Mouse (Mus musculus): ENCODE measurements around the gene Mmp11.

Gene Mmp11

GRCm38 (mm10) chr10:75937851-75938643 lies 1.8 kb upstream of the Mmp11 start:
- no peak for DNase-seq

GRCm38 (mm10) chr10:75936909-75937667 lies 792 bp upstream of the Mmp11 start:
- DNase-seq, result no peak

DNA sequence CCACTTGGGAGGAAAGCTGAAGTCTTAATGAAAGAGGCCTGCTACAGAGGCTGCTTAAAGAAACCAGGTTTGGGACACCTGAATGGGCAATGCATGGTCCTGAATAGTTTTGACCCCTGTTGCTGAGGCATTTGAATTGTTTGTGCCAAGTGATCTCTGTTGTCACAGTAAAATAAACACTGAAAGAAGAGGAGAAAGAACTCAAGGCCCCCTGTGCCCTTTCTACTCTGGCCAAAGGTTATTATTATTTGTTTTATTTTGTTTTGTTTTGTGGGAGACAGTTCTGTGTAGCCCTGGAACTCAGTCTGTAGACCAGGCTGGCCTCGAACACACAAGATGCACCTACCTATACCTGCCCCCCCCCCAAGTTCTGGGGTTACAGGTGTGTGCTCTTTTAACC lies 1.3 kb downstream of the Mmp11 start:
- no peak for DNase-seq

DNA sequence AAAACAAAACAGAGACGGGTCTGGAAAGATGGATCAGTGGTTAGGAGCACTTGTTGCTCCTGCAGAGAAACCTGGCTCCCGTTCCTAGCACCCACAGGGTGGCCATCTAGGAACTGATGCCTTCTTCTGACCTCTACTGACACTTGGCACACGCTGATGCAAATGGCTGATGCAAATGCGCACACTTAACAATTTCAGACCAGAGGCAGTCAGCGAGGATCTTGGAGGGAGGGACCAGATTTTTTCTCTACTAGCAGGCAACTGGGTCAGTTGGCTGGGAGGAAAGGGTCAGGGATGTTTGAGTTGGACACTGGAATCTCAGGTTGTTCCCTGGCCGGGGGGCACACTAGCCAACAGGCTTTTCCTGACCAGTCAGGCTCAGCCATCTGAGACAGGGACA lies 3.4 kb downstream of the Mmp11 start, which contains the start of gene Chchd10:
Gene Chchd10 (plus strand): TSS at position 240 of the 400 bp plus-strand sequence.
- DNase-seq, result no peak

DNA sequence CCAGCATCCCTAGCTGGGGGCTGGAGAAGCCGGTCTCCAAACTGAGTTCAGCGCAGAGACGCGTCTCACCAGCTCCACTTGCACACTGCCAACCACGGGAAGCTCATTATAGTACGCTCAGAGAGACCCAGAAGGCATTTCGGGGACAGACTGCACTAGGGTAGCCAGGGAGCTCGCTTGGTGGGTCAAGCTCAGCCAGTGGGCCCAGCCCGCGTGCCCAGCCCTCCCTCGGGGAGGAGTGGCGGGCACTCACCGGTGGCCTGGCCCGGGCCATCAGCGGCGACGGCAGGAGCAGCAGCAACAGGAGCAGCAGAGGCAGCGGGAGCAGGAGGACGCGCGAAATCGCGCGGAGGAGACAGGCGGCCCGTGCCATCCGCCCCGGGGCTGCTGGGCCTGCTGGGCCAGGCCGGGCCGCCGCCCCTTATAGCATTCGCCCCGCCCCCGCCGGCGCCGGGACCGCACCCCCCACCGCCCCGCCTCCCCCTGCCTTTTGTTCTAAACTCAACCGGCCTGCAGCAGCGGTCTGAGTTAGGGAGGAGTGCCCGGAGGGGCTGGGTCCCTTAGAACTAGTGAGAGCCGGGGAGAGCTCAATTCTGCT lies 4.1 kb downstream of the Mmp11 start:
- peak in 1 of 2 experiments; percentile 27 for DNase-seq

DNA sequence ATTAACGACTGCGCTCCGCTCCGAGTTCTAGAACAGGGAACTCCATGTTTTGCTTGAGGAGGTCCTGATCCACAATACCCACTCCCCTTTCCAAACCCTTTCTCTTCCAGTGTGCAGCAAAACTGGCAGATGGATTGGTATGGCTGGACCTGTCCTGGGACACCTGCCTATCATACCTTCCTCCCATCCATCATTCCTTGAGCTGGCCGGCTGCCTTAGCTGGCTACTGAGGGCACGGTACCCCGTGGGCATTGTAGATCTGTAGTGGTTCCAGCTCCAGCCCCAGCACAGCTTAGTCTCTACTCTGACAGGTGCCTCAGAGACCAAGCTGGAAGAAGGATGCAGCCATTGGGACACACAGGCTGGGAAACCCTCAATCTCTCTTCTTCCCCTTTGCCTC lies 5.0 kb downstream of the Mmp11 start:
- DNase-seq, result no peak

DNA sequence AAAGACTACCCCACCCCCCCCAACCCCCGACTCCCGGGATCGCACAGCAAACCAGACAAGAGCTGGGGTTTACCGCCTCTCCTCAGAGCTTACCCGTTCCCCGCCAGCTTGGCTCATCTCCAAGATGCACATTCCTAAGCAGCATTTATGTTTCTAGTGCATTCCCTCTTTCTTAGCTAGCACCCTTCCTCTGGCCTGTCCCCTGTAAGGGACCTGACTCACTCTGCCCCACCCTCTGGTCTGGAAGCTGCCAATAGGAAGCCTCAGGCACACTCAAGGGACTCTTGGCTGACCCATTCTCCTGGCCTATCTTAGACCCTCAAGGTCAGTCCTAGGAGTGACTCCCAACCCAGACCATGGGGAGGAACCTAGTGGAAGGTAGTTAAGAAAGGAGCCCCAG lies 6.0 kb downstream of the Mmp11 start:
- no peak for DNase-seq

DNA sequence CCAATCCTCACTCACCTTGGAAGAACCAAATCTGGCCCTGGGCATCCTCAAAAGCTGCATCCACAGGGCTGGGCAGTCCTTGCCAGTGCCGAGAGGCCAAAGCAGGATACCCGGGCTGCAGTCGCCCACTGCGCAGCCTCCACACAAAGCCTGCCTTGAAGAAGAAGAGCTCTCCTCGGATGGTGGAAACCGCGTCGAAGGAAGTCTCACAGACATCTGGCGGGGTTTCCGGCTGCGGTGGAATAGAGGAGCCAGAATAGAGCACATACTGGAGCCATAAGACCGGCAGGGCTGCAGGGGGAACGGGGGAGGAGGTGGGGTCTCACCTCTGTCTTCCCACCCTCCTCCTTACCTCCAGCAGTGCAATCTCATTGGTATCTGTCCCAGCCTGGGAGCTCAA lies 9.9 kb downstream of the Mmp11 start:
- no peak for DNase-seq

DNA sequence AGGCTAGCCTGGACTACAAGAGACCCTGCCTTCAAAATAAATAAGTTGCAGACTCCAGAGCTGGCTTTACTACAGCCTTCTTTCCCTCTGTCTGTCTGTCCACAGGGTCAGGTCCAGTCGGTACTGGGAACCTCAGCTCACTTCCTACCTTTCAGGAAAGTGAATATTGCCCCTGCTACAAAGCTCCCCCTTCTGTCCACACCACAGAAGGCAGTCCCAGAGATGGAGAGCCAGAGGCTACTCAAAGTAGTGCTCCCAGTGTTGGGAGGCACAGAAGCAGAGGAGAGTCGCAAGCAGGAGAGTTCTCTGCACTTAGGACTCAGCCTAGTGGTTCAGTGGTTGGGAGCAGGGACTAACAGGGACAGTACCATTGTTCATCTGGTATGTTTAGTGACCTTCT lies 12.0 kb downstream of the Mmp11 start:
- no peak for DNase-seq

DNA sequence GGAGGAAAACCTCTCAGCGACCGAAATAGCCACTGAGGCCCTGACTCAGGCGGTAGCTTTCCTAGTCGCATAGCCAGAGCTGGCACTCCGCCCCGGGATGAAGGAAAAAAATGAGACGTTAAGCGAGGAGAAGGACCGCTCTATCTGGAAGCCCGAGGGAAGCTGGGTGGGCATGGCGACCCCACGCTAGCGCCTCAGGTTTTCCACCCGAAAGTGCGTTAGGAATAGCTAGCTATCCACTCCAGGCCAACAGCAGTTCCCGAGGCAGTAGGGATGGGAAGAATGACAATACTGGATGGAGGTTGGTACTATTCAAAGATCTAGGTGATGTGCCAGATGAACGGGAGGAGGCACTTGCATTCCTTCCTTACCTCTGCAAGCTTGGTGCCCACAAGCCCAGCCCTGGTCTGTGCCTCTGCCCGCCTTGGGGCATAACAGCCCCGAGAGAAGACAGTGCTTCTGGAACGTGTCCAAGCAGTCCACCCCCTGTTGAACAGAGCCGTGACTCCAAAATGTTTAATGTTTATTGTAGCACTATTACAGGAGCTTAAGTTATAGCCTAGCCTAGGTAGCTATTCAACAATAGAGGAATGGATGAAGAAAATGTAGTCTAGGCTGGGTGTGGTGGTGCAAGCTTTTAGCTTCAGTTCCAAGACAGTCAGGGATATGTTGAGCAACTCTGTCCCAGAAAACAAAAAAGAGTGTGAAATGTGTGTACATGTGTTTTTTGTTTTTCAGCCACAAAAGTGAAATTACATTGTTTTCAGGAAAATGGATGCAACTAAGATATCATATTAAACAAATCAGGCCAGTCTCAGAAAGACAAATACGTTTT lies 14.4 kb downstream of the Mmp11 start:
- peak; percentile 68 to 74 for DNase-seq

- peak; percentile 97 to 98 for DNase-seq
These were observed 15.1 kb downstream of the Mmp11 start, which contains the start of gene Smarcb1 for GRCm38 (mm10) chr10:75921026-75921725. Gene Smarcb1 (minus strand): TSS chr10:75921617.

- DNase-seq, result no peak
These were observed 17.3 kb downstream of the Mmp11 start for GRCm38 (mm10) chr10:75919026-75919425.

DNA sequence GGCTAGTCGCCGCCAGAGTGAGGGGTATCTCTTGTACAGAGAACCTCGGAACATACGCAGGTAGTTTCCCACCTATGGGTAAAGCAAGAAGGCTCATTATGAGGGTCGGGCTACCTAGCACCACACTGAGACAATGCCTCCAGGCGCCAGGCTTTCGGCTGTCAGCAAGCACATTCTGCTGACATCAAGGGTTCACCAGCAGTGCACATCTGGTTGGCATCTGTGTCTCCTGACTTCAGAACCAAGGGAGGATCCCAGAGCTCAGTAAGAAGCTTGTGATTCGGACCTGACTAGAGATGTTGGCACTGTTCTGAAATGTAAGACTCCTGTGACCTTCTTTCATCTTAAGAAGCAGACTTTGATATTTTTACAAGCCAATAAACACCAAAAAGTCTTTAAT lies 19.5 kb downstream of the Mmp11 start:
- DNase-seq, result no peak

DNA sequence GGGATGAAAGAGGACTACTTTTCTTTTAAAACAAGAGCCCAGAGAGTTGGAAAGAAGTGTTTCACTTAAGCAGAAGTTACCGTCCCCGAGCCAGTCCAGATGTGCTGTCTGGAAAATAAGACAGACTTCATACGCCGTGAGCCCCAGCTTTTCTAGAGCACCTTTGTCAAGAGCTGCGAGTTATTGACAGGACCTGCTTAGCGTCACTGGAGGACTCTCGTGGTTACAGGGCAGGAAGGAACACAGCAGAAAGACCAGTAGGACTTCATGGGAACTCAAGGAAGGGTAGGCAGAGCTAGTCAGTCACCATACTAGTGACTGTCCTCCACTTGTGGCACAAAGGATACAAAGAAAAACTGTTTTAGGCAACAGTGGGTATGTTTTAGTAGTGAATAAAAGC lies 20.7 kb downstream of the Mmp11 start:
- DNase-seq, result no peak

DNA sequence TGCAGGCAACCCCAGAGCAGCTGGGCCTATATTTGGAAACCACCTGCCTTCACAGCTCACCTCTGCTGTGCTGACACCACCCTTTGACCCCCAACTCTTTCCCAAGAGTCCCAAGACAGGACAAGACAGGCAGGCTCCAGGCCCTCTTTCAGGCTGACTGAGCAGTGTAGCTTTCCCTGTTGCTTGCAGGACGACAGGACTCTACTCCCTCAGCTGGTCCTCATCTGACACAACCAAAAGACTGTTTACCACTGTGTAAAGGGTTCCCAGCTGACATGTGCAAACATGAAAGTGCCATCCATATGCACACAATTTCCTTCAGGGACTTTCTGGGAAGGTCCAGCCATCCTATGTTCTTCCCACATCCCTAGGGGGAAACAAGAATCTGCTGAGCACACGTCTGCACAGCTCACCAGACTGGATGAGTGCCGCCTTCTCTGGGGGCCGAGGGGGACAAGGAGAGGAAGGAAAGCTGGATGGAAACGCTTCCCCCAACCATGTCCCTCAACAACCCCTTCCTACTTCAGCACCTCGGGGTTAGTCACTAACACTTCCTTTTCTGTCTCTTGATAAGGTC lies 23.2 kb downstream of the Mmp11 start:
- no peak for DNase-seq

- DNase-seq, result no peak
These were observed 25.6 kb downstream of the Mmp11 start for GRCm38 (mm10) chr10:75910698-75911097.

- DNase-seq, result no peak
These were observed 29.4 kb downstream of the Mmp11 start for GRCm38 (mm10) chr10:75906882-75907281.

DNA sequence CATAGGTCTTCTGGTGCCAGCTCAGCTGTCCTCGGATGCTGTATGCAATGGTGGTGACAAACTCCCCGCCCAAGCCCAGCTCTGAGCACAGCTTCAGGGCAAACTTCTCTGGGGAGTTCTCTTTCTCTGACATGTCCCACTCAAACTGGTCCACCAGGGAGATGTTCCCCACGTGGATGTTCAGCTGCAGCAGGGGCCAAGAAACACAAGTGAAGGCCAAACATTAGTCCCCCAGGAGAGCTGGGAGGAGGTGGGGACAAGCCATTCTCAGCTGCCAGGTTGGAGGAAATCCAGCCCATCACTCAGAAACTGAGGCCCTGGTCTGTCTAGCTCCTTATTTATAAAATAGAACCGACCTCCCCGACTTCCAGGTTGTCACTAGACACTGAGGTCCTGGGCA lies 31.9 kb downstream of the Mmp11 start:
- DNase-seq, result no peak

GRCm38 (mm10) chr10:75898846-75899245 lies 37.5 kb downstream of the Mmp11 start:
- no peak for DNase-seq

DNA sequence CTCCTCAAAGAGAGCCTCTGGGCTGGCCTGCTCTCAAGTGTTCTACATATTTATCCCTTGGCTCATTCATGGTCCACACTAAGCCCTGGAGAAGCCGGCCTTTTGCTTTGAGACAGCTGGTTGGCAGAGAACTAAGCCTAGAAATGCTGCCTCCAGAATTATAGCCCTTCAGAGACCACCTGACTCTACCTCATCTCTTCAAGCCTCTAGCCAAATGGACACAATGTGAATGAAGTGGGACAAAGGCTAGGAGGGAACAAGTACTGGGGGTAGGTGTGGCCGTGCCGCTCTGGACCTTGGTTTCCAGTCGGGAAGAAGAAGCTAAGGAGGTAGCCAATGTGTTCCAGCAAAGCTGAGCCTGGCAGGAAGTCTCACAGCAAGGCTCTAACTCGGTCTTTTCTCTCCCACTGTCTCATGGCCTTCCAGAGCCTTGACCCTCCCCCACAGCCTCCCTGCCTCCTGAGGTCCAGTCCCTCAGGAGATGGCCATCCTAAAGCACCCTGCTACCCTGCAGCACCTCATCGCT lies 38.2 kb downstream of the Mmp11 start:
- no peak for DNase-seq

- DNase-seq, result peak; percentile 86 to 93
These were observed 38.9 kb downstream of the Mmp11 start for GRCm38 (mm10) chr10:75897373-75897772.

All from cerebellum, postnatal 14 days (tissue).